Mouse (Mus musculus) bone marrow macrophage, adult 2 months (primary cell): ENCODE measurements around the gene Gm20671.

Experiments
- CTCF ChIP-seq: IDR thresholded peaks from 2 replicates; pipeline ENCODE4 v1.5.1; 2012; ENCODE audit warnings: low read depth, mild to moderate bottlenecking, low read length, moderate library complexity
- POLR2A ChIP-seq: IDR thresholded peaks from 2 replicates; pipeline ENCODE4 v1.6.1; 2012; ENCODE audit warnings: mild to moderate bottlenecking, low read depth, low read length, borderline replicate concordance

- TF ChIP-seq CTCF = no peak
- TF ChIP-seq POLR2A = no peak
Measured at GRCm38 (mm10) chr5:32693411-32693810, 133.5 kb downstream of the Gm20671 start.
